Mouse (Mus musculus) gastrocnemius, postnatal 10 days (tissue): ENCODE measurements around the gene Trpm3. TPM values are rescaled to one million over a fixed set of nuclear protein-coding genes. Genes with fewer than 3 reads are reported as not detected.

Experiments used
- DNase-seq: peaks from one replicate; pipeline ENCODE4 v3.0.0; 2021; ENCODE audit warnings: mixed read lengths
- microRNA-seq, 2 experiments: library from miRNA; unstranded; fragments of <30 nt; microRNA quantifications; one replicate each; pipeline ENCODE4 v1.2.0; 2021
- total RNA-seq, 2 experiments: library from RNA; stranded (reverse); gene quantifications; 2 replicates each; pipeline ENCODE4 v1.2.3; 2021

The Trpm3 gene
- total RNA-seq, 2 experiments from 2014 or later: 2.3 to 3.7 TPM

DNA sequence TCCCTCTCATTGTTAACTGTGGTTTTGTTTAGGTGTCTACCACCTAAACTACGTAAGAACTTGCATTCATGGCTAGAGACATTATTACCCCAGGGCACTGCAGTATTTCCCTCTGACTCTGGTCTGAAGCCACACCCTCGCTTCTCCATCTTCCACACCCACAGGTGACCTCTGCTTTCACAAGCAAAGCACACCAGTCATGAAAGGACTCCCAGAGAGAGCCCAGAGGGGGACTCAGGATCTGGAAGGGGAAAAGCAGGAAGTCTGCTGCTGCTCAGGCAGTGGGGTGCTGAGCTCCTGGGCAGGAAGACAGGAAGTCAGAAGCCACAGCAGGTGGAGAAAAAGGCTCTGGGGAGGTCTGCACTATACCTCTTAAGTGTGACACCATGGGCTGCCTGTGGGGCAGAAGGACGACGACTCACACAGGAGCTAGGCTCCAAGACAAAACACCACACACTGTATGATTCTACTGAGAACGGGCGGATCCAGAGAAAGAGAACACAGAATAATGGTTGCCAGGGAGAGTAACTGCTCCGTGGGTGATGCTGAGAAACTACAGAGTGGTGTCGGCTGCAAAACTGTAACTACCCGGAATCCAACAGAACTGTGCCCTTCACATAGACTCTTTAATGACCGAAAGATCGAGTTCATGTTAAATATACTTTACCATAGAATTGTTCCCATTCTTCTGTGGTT lies 898.1 kb downstream of the Trpm3 start:
- DNase-seq: no peak

DNA sequence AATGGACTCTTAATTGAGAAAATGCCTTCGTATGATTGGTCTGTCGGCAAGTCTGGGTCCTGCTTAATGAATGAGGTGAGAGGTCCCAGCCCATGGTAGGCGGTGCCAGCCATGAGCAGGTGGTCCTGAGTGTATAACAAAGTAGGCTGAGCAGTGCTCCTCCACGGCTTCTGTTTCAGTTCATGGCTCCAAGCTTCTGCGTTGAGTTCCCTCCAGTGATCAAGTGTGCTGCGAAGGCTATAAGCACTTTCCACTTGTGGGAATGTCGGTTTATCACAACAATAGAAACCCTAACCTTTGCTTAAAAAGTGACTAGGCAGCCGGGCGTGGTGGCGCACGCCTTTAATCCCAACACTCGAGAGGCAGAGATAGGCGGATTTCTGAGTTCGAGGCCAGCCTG lies 898.7 kb downstream of the Trpm3 start:
- DNase-seq: no peak

GRCm38 (mm10) chr19:23038321-23038720 lies 899.5 kb downstream of the Trpm3 start:
- no peak for DNase-seq

GRCm38 (mm10) chr19:23041483-23042167 lies 902.8 kb downstream of the Trpm3 start:
- no peak for DNase-seq

- no peak for DNase-seq
Measured at GRCm38 (mm10) chr19:23042168-23042733, 903.4 kb downstream of the Trpm3 start.

DNA sequence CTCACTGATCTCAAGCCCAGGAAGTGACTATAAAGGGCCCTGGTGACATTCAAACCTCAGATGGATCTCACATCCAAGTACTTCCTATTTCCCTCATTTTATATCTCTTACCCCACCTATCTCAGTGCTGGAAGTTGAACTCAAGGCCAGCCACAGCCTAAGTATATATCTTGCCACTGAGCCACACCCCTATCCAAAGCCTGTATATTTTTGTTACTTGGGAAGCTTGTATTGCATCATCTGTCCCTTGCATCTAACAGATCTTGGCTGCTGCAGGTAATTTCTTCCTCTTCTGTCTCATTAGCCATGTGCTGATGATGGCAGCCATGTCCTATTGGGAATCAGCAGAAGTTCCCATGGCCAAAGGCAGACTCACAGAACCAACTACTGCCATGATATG lies 904.9 kb downstream of the Trpm3 start:
- no peak for DNase-seq

Small RNAs within 50 kb of the gene (microRNA-seq; reads per million reads assigned to microRNA genes)
- gene Mir204: 117 to 182 reads per million in 2 experiments
